12 mouse cellular contexts compared by ENCODE assay signal in the genomic region with DNA sequence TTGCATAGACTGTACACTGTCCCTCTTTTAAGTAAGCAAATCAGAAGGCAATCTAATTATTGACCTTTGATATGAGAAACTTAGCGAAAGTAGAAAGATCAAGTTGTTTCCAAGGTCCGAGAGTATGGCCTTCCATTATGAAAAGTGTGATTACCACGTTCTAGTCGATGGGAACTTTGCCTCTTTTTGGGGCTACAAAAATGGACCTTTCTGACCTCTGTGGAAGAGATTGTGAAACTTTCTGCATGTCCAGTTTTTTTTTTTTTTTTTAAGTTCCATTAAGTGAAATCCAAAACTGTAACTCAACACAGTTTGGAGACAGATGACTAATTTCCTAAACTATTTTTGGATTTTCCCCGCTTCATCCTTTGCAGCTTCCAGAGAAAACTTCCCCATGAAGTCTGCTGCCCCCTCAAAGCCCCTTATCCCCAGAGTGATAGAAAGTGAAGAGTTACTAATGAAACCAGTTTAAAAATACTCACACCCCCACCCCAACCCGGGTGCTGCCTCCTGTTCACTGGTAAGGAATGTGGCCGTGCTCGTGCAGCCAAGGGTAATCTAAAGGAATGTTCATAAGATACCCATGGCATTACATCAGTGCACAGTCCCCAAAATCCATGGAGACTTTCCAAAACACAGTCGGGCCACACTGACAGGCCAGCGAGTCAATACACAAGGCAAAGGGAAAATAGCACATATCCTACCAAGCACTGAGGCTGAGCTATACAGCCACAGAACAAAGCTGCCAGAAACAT. TPM values are rescaled to one million over a fixed set of nuclear protein-coding genes. Genes with fewer than 3 reads are reported as not detected.
A peak's percentile ranks its signal among the peaks of the same experiment; 100 is the strongest.
DNase-seq lines count a peak whose midpoint lies in the region; ATAC-seq and TF ChIP-seq lines count a peak whose summit lies in the region.
"Had no signal": no experiment of that assay in that cellular context is flagged by ENCODE, and none has a peak within 500 bp of the region (broad histone marks: within the 10 kb centered on the region; RNA-seq: fewer than 3 reads in every experiment).

No protein-coding gene starts in this region.

- TF ChIP-seq POLR2A in kidney, adult 2 months (IDR thresholded peaks at IDR 0.05; ENCODE audit: low read depth, low read length), result no peak
- TF ChIP-seq POLR2A in embryonic fibroblast, embryonic 13.5 days (IDR thresholded peaks at IDR 0.05; ENCODE audit: low read depth, low read length), result no peak
- TF ChIP-seq POLR2A in thymus, adult 2 months (IDR thresholded peaks at IDR 0.05; ENCODE audit: control insufficient read depth, extremely low read depth, insufficient read depth, low read length, poor library complexity), result no peak

- TF ChIP-seq CTCF in kidney, adult 2 months (conservative IDR thresholded peaks at IDR 0.05; ENCODE audit: insufficient read depth, insufficient read length, low read depth, low read length), result no peak
- no peak for TF ChIP-seq CTCF in embryonic fibroblast, embryonic 13.5 days (IDR thresholded peaks at IDR 0.05; ENCODE audit: borderline replicate concordance, insufficient read depth, low read length)
- no peak for TF ChIP-seq CTCF in thymus, adult 2 months (IDR thresholded peaks at IDR 0.05; ENCODE audit: borderline replicate concordance, control insufficient read depth, extremely low read depth, insufficient read depth, low read length, poor library complexity)

- no peaks in the 10 kb centered on the region for H3K36me3 ChIP-seq in kidney, adult 2 months (ENCODE audit: control insufficient read depth, insufficient read depth, low read length)
- no peaks in the 10 kb centered on the region for H3K36me3 ChIP-seq in heart, embryonic 14.5 days (ENCODE audit: control insufficient read depth, insufficient read depth, low read length)
- no peaks in the 10 kb centered on the region for H3K36me3 ChIP-seq in thymus, adult 2 months (ENCODE audit: control insufficient read depth, insufficient read depth, low read length)
- H3K36me3 ChIP-seq: liver, embryonic 15.5 days; neural tube, embryonic 13.5 days had no signal

- ATAC-seq in heart, embryonic 14.5 days (ENCODE audit: insufficient number of reproducible peaks, insufficient read depth, low FRiP score, low read depth), result peak; percentile 88
- ATAC-seq: activated CD4-positive, CD25-positive, alpha-beta regulatory T cell, adult 4 months had no signal

- H3K4me3 ChIP-seq in kidney, adult 2 months (ENCODE audit: insufficient read depth, low read depth, low read length), result no peak overlapping the region
- no peak overlapping the region for H3K4me3 ChIP-seq in embryonic fibroblast, embryonic 13.5 days (ENCODE audit: insufficient read depth, low read length)
- H3K4me3 ChIP-seq in heart, embryonic 14.5 days (ENCODE audit: control insufficient read depth in 1 of 2, insufficient read depth in 1 of 2, low read depth in 1 of 2, low read length in 2 of 2), result no peak overlapping the region
- H3K4me3 ChIP-seq in thymus, adult 2 months (ENCODE audit: control insufficient read depth, insufficient read depth, low read length), result no peak overlapping the region
- H3K4me3 ChIP-seq: liver, embryonic 15.5 days; neural tube, embryonic 13.5 days had no signal

- DNase-seq in kidney, adult 2 months, result peak; percentile 30
- DNase-seq in kidney, adult 8-10 months, result no peak
- DNase-seq in mesoderm, embryonic 11.5 days (ENCODE audit: low read depth, low spot score), result peak; percentile 37
- DNase-seq in thymus, adult 2 months, result no peak
- DNase-seq in natural killer cell, adult 2 months (ENCODE audit: low spot score in 2 of 2), result no peak
- no peak for DNase-seq in frontal cortex, postnatal 25 days (ENCODE audit: low spot score in 2 of 2)
- DNase-seq: kidney, postnatal 10 days had no signal

- WGBS in kidney, adult 2 months, result 53% methylated on average over 10 of the region's 10 CpGs
- WGBS in heart, embryonic 14.5 days, result 30% methylated on average over 10 of the region's 10 CpGs
- 90% methylated on average over 10 of the region's 10 CpGs for WGBS in thymus, adult 2 months

- peak overlapping the region; percentile 61 for H3K9ac ChIP-seq in heart, embryonic 14.5 days (ENCODE audit: low read length)
- H3K9ac ChIP-seq: liver, embryonic 15.5 days; neural tube, embryonic 13.5 days had no signal

- H3K9me3 ChIP-seq in heart, embryonic 14.5 days (ENCODE audit: control insufficient read depth, low read length), result peaks cover 3% of the 10 kb centered on the region; the same call in 1 of the 2 replicates
- H3K9me3 ChIP-seq: liver, embryonic 15.5 days; neural tube, embryonic 13.5 days had no signal

- peak overlapping the region; percentile 27 for H3K4me2 ChIP-seq in heart, embryonic 14.5 days (ENCODE audit: low read length)
- H3K4me2 ChIP-seq: liver, embryonic 15.5 days; neural tube, embryonic 13.5 days had no signal

- no peaks in the 10 kb centered on the region for H3K27me3 ChIP-seq in kidney, adult 2 months (replicated peaks; ENCODE audit: control insufficient read depth, insufficient read depth, low read length)
- no peaks in the 10 kb centered on the region for H3K27me3 ChIP-seq in heart, embryonic 14.5 days (ENCODE audit: control insufficient read depth, insufficient read depth, low read length)
- no peaks in the 10 kb centered on the region for H3K27me3 ChIP-seq in thymus, adult 2 months (ENCODE audit: control insufficient read depth, insufficient read depth, low read length)
- H3K27me3 ChIP-seq: liver, embryonic 15.5 days; neural tube, embryonic 13.5 days had no signal

- H3K4me1 ChIP-seq in kidney, adult 2 months (ENCODE audit: control insufficient read depth, insufficient read depth, low read length), result no peaks in the 10 kb centered on the region
- peaks cover 14% of the 10 kb centered on the region for H3K4me1 ChIP-seq in embryonic fibroblast, embryonic 13.5 days (ENCODE audit: control insufficient read depth, insufficient read depth, low read length)
- peaks cover 18 to 21% of the 10 kb centered on the region in 2 experiments for H3K4me1 ChIP-seq in heart, embryonic 14.5 days (ENCODE audit: control insufficient read depth in 2 of 2, insufficient read depth in 2 of 2, low read length in 2 of 2)
- no peaks in the 10 kb centered on the region for H3K4me1 ChIP-seq in thymus, adult 2 months (replicated peaks; ENCODE audit: control insufficient read depth, insufficient read depth, low read length)
- H3K4me1 ChIP-seq: liver, embryonic 15.5 days; neural tube, embryonic 13.5 days had no signal

- H3K27ac ChIP-seq in kidney, adult 2 months (ENCODE audit: insufficient read depth, low read depth, low read length), result no peak overlapping the region
- H3K27ac ChIP-seq in embryonic fibroblast, embryonic 13.5 days (ENCODE audit: insufficient read depth, low read length), result peak overlapping the region; percentile 86
- peak overlapping the region; percentile 91 to 96 for H3K27ac ChIP-seq in heart, embryonic 14.5 days (replicated peaks in 1 of 2; ENCODE audit: control insufficient read depth in 1 of 2, insufficient read depth in 1 of 2, low read depth in 2 of 2, low read length in 2 of 2)
- no peak overlapping the region for H3K27ac ChIP-seq in thymus, adult 2 months (ENCODE audit: control insufficient read depth, insufficient read depth, low read length)
- H3K27ac ChIP-seq: liver, embryonic 15.5 days; neural tube, embryonic 13.5 days had no signal

RNA-seq across cellular contexts. Expression of gene Nfil3, which starts 52.5 kb away (rescaled TPM):
- polyA plus RNA-seq in kidney, adult 2 months (2012; rRNA removed), result 4.0 and 4.2 TPM in 2 replicates
- polyA plus RNA-seq in embryonic fibroblast, embryonic 13.5 days (2011; ENCODE audit: insufficient read length, low read depth, missing spikeins), result 36.2 and 39.9 TPM in 2 replicates
- 41.0 and 41.2 TPM in 2 replicates for polyA plus RNA-seq in heart, embryonic 14.5 days (2014; fragmentation: Nextera tagmentation; extraction: Ambion mirVana)
- polyA plus RNA-seq in thymus, adult 2 months (2012; rRNA removed), result 2.5 and 2.9 TPM in 2 replicates

Comparison
In these comparisons a context has a peak if more than half of its experiments do, and no peak if none do; other contexts are left out.
1. DNase-seq: peak in kidney, adult 2 months (single experiment) and mesoderm, embryonic 11.5 days (single experiment); none in kidney, adult 8-10 months (0 of 2), thymus, adult 2 months (single experiment), natural killer cell, adult 2 months (0 of 2) and frontal cortex, postnatal 25 days (0 of 2).
2. H3K27ac ChIP-seq: peak in embryonic fibroblast, embryonic 13.5 days (single experiment) and heart, embryonic 14.5 days (2 of 2); none in kidney, adult 2 months (single experiment) and thymus, adult 2 months (single experiment).